Mouse (Mus musculus) testis, adult 2 months (tissue): ENCODE measurements around the gene Borcs5. TPM values are rescaled to one million over a fixed set of nuclear protein-coding genes. Genes with fewer than 3 reads are reported as not detected.
"Not testable (repeated sequence)": the region's sequence is repeated elsewhere in the genome, so short reads cannot be mapped to it uniquely, and the experiment has no call there.

Experiments used
- H3K27ac ChIP-seq: fragments of 200-500 bp; 2 replicates; pipeline ENCODE4 v1.5.1; 2012; ENCODE audit warnings: low read depth, low read length; ENCODE audit not compliant: control insufficient read depth, insufficient read depth
- H3K27me3 ChIP-seq: fragments of 200-500 bp; 2 replicates; pipeline ENCODE4 v1.6.1; 2012; ENCODE audit warnings: mild to moderate bottlenecking, low read length, moderate library complexity; ENCODE audit not compliant: control insufficient read depth, insufficient read depth
- H3K36me3 ChIP-seq: fragments of 200-500 bp; 2 replicates; pipeline ENCODE4 v1.6.1; 2012; ENCODE audit warnings: mild to moderate bottlenecking, low read length; ENCODE audit not compliant: control insufficient read depth, insufficient read depth
- H3K4me1 ChIP-seq: fragments of 200-500 bp; 2 replicates; pipeline ENCODE4 v1.6.1; 2012; ENCODE audit warnings: low read length; ENCODE audit not compliant: control insufficient read depth, insufficient read depth
- H3K4me3 ChIP-seq: fragments of 200-500 bp; 2 replicates; pipeline ENCODE4 v1.5.1; 2012; ENCODE audit warnings: low read depth, mild to moderate bottlenecking, low read length, moderate library complexity, mixed read lengths; ENCODE audit not compliant: control insufficient read depth
- CTCF ChIP-seq: fragments of 200-500 bp; IDR thresholded peaks from 2 replicates; pipeline ENCODE4 v1.5.1; 2012; ENCODE audit warnings: low read depth, mild to moderate bottlenecking, inconsistent platforms, low read length, moderate library complexity; ENCODE audit not compliant: control insufficient read depth, insufficient read depth, insufficient replicate concordance
- POLR2A ChIP-seq: fragments of 200-500 bp; IDR thresholded peaks from 2 replicates; pipeline ENCODE4 v1.6.1; 2012; ENCODE audit warnings: low read depth, mild to moderate bottlenecking, inconsistent platforms, low read length, moderate library complexity; ENCODE audit not compliant: control insufficient read depth
- polyA plus RNA-seq: library from polyadenylated mRNA; depleted of rRNA; stranded (reverse); fragments of >200 nt; gene quantifications from 2 replicates; pipeline ENCODE4 v1.2.3, GENCODE M21; 2012

Borcs5 gene
- polyA plus RNA-seq, 1 experiment, result 7.9 TPM

DNA sequence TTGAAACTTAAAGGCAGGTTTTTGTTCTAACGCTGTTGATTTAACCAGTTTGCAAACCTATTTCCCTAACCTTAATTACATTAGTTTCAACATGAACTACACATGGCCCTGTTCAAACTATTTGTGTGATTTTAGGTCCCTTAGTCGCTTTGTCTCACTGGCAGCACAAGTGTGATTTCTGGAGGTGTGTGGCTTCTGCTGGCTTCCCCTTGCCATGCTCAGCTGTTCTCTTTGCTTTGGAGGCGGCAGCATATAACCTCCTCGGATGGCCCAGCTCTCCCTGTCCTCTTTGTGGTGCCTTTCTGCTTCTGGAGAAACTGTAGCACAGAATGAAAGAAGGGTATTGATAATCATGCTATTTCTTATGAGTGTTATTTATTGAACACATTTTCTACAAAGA is 38.2 kb downstream of the Borcs5 start:
- Histone ChIP-seq H3K27me3 (no peaks in the 10 kb centered on the region), H3K4me3 (no peak overlapping the region), H3K27ac (no peak overlapping the region), H3K4me1 (no peaks in the 10 kb centered on the region; the same call in 1 of the 2 replicates), H3K36me3 (no peaks in the 10 kb centered on the region)
- TF ChIP-seq CTCF, result no peak
- no peak for TF ChIP-seq POLR2A

DNA sequence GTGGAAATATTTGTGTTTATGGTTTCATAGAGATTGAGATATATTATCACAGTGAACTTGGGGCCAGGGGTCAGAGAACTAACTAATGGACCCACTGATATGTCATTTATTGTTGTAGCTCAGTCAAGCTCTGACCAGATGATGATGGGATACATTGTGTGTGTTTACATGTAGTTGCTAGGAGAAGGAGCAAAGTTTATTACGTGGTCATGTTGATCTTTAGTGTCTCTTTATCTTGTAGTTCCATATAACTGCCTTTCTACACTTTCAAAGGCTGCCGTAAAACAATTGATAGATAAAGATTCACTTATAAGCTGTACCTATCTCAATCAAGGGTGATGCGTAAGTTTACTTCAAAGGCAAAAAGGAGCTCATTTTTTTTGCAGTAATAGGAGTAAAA is 38.7 kb downstream of the Borcs5 start:
- Histone ChIP-seq H3K36me3 (no peaks in the 10 kb centered on the region), H3K4me3 (no peak overlapping the region), H3K27ac (no peak overlapping the region), H3K4me1 (no peaks in the 10 kb centered on the region; the same call in 1 of the 2 replicates), H3K27me3 (no peaks in the 10 kb centered on the region)
- TF ChIP-seq POLR2A (no peak), CTCF (no peak)

DNA sequence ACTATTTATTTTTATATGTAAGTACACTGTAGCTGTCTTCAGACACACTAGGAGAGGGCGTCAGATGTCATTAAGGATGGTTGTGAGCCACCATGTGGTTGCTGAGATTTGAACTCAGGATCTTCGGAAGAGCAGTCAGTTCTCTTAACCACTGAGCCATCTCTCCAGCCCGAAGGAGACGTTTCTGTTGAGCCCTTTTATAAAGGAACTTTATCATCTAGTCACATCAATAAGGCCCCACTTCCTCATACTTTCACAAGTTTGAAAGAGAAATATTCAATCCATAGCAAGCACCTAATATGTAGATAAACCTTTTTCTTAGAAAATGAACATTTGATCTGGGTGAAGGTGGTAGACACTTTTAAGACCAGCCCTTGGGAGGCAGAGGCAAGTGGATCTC is 40.0 kb downstream of the Borcs5 start:
- not testable (repeated sequence) for H3K36me3 ChIP-seq, H3K27ac ChIP-seq, H3K27me3 ChIP-seq, H3K4me1 ChIP-seq, H3K4me3 ChIP-seq

DNA sequence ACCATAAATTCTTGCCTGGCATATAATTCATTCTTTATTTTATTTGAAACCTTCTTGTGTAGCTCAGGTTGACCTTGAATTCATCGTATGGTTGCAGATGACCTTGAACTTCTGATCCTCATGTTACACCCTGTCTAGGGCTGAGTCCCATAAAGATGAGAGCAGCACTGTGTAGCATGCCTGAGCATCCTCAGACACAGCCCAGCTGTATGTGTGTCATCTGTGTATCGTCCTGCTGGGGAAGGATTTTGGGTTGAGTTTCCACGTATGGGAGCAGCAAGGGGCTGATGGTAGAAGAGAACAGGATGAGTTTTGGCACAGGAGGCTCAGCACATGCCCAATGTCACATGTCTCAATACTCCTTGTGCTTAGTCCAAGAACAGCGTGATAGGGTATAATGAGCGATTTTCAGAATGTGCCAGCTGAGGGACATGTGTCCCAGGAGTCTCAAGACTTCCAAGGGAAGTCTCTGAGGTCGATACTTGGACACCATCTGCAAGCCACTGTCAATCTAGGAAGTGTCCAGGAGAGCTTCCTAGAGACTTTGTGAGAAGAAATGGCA is 45.1 kb downstream of the Borcs5 start:
- Histone ChIP-seq H3K36me3 (no peaks in the 10 kb centered on the region), H3K27ac (no peak overlapping the region), H3K4me1 (no peaks in the 10 kb centered on the region), H3K4me3 (no peak overlapping the region), H3K27me3 (no peaks in the 10 kb centered on the region)
- TF ChIP-seq POLR2A (no peak), CTCF (no peak)

DNA sequence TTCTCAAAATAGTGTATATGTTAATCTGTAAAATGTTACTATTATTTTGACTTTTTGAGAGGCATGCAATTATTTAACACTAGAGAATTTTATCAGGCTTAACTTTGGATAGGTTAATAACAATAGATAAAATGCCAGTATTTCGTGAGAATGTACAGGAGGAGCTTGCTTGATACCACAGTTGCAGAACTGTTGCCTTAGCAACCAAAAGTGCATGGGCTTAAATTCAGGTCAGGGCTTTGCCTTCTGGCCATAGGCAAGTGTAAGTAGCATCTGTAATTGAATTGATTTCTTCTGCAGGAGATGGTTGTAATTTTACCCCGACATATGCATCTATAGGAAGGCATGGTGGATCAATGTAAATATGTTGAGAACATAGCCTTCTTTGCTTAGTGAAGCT is 45.7 kb downstream of the Borcs5 start:
- Histone ChIP-seq H3K27me3 (no peaks in the 10 kb centered on the region), H3K36me3 (no peaks in the 10 kb centered on the region), H3K27ac (no peak overlapping the region), H3K4me3 (no peak overlapping the region), H3K4me1 (no peaks in the 10 kb centered on the region)
- TF ChIP-seq CTCF, result no peak
- no peak for TF ChIP-seq POLR2A

DNA sequence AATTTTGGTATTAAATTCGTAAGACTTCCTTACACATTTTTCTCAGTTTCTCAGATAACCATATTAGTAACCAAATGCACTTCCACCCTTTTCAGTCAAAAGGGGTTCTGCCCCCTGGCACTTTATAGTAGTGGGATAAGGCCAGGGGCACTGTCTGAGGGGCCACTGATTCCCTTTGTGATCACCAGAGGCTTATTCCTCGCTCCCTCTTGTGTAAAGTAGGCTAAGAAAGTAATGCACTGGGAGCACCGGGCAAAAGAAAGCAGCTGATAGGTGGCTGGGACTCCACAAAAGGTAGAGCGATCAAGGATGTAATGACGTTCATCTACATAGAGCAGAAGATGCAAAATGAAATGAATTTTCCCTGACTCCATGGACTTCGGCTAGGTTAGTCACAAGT is 46.2 kb downstream of the Borcs5 start:
- no peaks in the 10 kb centered on the region for H3K4me1 ChIP-seq
- no peaks in the 10 kb centered on the region for H3K36me3 ChIP-seq
- H3K4me3 ChIP-seq, result no peak overlapping the region
- H3K27me3 ChIP-seq, result no peaks in the 10 kb centered on the region
- TF ChIP-seq POLR2A (no peak), CTCF (no peak)
- no peak overlapping the region for H3K27ac ChIP-seq

DNA sequence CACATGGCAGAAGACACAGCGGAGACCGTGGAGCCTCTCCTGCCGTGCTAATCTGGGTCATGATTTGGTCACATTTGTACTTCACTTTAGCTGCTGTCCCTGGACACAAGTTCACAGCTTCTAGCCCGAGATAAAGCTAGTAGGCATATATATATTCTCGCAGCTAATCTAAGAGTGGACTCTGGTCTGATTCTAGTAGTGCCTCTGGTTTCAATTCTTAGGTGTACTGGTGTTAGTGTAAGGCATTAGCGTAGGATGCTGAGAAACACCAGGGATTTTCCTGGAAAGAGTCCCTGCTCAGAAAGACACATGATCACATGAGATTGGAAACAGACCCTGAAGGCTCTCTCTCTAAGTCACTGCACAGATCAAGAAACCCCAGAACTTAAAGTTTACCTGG is 55.2 kb downstream of the Borcs5 start:
- Histone ChIP-seq H3K27me3 (no peaks in the 10 kb centered on the region), H3K27ac (no peak overlapping the region), H3K4me1 (no peaks in the 10 kb centered on the region), H3K36me3 (no peaks in the 10 kb centered on the region), H3K4me3 (no peak overlapping the region)
- no peak for TF ChIP-seq POLR2A
- no peak for TF ChIP-seq CTCF

DNA sequence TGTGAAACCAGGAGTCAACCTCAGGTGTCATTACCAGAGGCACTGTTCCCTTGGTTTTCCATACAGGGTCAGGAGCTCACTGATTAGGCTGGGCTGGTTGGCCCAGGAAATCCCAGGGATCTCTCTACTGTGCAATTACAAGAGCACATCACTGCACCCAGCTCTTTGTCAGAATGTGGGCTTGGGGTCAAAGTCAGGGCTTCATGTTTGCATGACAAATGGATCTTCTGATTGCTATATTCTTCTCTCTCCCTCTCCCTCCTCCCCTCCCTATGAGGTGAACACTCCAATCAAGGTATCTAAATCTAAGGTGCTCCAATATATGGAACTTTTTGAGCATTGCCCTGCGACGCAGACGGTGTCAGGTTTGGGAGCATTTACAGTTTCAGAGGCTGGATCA is 55.7 kb downstream of the Borcs5 start:
- Histone ChIP-seq H3K27ac (no peak overlapping the region), H3K36me3 (no peaks in the 10 kb centered on the region), H3K4me3 (no peak overlapping the region), H3K4me1 (no peaks in the 10 kb centered on the region), H3K27me3 (no peaks in the 10 kb centered on the region)
- TF ChIP-seq CTCF (no peak), POLR2A (no peak)
